Mouse (Mus musculus): ENCODE measurements around the gene Fam193b. TPM values are rescaled to one million over a fixed set of nuclear protein-coding genes. Genes with fewer than 3 reads are reported as not detected.
A peak's percentile ranks its signal among the peaks of the same experiment; 100 is the strongest.
"Not testable (repeated sequence)": the region's sequence is repeated elsewhere in the genome, so short reads cannot be mapped to it uniquely, and the experiment has no call there.

The Fam193b gene
- total RNA-seq, 2 experiments from 2014 or later, result 64.8 to 67.7 TPM

DNA sequence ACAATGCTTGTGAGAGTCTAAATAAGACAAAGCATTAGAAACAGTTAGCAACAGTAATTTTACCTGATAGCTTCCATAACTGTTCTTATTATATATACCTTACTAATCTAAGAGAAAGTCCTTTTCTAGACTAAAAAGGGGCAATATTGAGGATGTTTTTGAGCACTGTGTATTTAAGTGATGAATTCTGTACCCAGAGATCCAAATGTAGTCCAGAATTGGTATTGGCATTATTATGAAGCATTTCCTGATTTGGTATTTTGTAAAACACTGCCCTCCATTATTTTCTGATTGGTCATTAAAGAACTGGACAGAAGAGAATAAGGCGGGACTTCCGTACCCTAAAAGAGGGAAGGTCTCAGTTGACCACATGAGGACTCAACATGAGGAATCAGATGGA, 2.5 kb upstream of the Fam193b start, which contains the start of gene Tmed9:
Tmed9 (plus strand) TSS at position 301 of the 400 bp plus-strand sequence.
- DNase-seq (ENCODE audit: low spot score in 2 of 2), result no peak

DNA sequence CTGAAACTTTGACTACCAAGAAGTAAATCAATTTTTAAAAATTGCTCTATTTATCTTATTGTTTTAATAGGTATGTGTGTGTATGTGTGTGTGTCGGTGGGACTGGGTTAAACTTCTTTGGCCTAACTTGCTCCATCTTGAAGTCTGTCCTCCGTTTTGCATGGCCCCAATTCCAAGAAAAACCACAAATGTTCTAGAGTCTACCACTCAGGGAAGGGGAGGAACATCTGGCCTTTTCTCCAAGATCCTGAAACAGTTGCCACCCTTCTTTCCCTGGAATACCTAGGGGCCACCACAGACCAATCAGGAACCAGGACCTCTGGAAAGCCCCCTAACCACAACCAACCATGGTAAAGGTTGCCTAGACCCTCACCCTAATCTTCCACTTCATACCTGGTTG, 1.1 kb upstream of the Fam193b start:
- no peak for DNase-seq (ENCODE audit: low spot score in 2 of 2)

DNA sequence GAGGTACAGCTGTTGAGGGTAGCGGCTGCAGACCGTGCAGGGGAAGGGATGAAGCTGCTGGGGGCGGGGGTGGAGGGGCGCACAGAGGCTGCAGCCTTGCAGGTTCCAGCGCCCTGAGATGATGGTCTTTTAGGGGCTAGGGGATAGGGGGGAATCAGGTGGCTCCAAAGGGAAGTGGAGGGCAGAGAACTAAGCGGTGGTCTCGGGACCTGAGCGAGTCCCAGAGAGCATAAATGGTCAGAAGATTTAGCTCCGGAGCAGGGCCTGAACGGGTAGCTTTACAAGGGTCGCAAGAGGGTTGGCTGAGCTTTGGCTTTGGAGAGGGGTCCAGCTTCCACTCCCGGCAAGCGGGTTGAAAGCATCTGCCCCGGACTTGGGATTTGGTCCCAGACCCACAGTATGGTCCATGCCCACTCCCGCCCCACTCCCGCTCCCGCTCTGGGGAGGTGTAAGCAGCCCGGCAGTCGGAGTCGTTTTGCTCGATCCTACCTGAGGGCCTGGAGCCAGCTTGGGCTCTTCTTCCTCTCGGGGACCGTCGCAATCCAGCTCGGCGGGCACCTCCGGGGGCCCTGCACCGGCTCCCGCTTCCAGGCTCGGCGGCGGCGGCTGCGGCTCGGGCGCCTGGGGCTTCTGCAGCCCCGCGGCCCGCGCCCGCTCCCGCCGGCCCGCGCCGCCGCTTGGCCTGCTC, 490 bp downstream of the Fam193b start:
- DNase-seq (ENCODE audit: low spot score in 2 of 2), result peak in 1 of 2 experiments; percentile 37

DNA sequence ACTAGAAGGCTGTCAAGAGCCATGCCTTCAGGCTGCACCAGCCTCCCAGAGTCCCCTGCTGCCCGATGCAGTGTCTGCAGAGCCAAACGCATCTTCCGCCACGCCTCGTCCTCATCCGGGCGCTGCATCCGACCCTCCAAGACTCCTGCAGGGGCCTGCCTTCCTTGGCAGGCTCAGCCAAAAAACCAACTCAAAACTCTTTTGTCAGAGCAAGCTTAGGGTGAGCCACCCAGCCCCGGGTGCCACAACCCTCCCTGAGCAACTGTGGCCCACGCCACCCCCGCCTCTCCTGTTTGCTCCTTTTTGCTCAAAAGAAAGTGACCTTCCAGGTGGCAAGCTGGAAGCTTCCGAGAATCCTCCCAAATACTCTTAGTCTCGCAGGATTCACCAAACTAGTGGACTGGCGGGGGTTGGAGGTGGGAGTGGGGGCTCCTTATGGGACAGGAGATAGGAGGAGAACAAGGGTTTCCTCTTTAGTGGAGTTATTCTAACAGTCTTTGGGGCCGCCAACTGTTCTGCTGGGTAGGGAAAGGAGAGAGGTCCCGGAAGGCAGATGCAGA, 1.1 kb downstream of the Fam193b start:
- peak in 1 of 2 experiments; percentile 9 for DNase-seq (ENCODE audit: low spot score in 2 of 2)

DNA sequence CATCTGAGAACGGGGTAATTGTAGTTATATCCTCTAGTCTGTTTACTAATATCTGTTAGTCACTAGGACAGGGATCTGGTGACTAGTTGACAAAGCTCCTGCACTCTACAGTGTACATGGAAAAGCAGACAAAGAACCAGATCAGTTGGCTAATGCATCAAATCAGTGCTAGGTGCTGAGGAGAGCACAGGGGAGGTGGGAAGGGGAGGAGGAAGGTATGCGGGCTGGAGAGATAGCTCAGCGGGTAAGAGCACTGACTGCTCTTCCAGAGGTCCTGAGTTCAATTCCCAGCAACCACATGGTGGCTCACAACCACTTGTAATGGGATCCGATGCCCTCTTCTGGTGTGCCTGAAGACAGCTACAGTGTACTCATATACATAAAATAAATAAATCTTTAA, 2.4 kb downstream of the Fam193b start:
- DNase-seq (ENCODE audit: low spot score in 2 of 2), result not testable (repeated sequence)

DNA sequence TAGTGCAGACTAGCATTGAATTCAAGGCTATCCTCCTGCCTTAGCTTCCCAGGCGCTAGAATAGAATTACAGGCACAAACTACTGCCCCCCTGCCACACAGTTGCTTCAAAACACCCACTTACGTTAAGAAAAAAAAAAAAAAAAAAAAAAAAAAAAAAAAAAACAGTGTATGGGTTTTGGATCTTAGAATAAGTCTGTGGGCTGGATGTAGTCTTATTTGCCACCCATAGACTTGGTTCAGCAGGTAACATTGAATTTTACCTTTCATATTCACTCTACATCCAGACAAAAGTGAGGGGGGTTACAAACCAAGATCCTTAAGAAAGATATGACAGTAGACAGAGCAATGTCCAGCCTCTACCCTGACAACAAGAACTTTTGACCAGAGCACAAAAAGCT, 3.0 kb downstream of the Fam193b start:
- DNase-seq (ENCODE audit: low spot score in 2 of 2), result no peak

DNA sequence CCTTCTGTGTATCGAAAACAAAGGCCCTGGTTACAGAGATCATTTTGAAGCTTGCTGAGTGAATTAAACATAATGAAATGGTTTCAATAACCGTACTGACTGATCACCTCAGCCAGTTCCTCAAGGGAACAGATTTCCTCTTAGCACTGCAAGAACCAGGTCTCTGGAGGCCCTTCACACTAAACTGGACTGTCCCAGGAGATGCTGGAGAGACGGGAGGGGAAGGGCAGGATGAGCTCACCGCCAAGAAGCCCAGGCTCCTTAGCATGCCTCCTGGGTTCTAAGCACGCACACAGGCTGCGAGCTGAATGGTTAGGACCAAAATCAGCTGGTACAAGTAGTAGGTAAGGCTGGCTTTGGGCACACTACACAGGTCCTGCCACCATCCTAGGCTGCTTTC, 3.9 kb downstream of the Fam193b start:
- no peak for DNase-seq (ENCODE audit: low spot score in 2 of 2)

DNA sequence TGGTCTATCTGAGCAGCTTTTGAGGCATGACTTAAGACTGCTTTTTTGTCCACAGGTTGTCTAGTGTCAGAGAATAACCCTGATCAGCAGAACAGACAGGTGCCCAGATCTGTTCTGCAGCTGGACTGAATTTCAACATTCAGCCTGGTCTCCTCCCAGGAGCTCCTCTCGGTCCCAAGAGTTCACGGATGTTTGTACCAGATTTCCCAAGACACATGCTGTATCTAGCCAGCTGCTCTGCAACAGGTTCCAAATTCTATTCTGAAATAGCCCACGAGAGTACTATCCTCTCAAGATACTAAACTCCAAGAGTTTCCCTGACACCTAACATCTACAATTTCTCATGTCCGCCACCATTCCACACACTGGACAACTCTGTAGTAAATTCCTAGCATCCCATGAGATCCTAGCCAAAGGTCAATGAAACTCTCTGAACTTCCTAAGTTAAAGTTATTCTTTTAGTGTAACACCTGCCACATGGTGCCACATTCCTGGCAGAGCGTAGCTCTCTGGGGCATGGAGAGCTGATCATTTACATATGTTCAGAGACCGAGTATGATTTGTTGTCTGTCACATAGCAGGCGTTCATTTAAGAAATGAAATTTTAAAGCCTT, 7.5 kb downstream of the Fam193b start:
- no peak for DNase-seq (ENCODE audit: low spot score in 2 of 2)

DNA sequence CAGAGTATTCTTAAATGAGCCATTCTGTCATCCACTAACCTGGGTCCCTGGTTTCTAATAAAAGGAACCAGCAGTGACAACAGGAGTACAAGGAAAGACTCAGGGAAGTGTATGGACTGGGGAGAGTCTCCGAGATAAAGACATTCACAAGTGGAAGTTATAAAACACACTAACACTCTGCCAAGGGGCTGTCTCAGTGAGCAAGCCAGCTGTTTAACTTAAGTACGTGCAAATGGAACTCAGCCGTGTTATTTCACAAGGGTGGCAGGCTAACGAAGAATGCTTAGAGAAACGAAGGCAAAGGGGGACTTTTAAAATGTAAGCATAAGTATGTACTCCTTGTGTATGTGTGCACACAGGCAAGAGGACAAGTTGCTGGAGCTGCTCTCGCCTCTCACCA, 13.4 kb downstream of the Fam193b start:
- DNase-seq (ENCODE audit: low spot score in 2 of 2), result no peak

DNA sequence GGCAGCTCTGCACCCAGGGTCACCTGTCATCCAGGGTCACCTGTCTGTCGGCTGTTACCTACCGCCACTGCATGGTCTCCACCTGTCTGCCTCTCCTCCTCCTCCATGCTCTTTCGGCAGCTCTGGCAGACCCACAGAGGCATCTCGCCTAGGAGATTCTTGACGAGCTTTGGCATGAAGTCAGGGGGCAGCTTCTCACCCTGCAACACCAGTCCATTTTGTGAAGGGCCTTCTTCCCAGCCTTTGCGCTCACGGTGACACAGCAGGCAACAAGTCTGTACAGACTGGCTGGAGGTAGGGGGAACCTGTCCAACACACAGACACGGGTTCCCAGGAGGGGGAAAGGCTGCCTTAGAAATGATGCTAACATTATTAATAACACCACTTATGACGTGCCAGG, 15.0 kb downstream of the Fam193b start:
- DNase-seq (ENCODE audit: low spot score in 2 of 2), result no peak

DNA sequence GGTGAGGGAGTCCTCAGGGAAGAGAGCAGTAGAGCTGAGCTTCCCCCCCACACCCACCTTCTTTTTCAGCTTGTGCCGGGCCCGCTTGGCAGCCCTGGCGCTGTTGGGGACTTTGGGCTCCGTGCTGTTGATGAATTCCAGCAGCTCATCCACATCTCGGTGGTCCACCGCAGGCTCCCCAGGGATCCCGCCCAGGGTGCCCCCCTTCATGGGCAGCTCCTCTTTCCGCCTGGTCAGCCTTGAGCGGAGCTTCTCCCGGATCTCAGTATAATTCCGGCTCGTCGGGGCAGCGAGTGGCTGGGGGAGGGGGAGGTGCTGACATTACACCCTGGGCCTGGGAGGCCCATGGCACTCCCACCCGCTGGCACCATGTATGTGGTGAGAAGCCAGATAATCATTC, 21.9 kb downstream of the Fam193b start:
- no peak for DNase-seq (ENCODE audit: low spot score in 2 of 2)

DNA sequence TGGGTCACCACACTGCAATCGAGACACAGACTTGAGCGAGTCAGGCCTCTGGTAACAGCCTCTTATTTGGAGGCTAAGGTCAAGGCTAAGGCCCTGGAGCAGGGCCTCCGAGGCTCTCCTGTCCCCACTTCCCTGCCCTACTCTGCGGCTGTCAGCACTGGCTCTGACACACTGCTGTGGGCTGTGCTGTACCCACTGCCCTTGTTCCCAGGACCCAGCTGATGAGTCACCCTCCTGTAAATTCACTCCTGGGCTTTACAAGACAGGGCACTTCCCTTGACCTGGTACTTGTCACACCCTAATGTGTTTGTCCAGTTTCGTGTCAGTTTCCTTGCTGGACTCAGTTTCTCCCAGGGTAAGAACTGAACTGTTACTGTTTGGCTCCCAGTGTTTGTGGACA, 22.5 kb downstream of the Fam193b start:
- DNase-seq (ENCODE audit: low spot score in 2 of 2), result no peak

DNA sequence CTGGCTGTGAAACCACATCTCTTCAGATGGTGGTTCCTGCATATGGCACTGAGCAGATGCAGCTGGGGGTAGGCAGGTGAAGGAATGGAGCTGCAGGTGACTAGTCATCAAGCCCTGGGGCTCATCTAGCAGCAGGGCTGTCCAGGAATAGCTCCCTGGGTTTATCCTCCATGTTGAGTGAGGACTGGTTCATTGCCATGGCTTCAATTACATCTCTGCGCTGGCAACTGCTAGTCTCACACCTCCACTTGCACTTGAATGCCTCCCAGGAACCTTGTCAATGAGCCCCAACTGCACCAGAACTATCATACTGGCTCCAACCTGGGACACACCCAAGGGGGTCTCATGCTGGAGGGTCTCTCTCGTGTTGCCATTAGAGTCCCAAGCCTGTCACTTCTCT, 23.0 kb downstream of the Fam193b start:
- no peak for DNase-seq (ENCODE audit: low spot score in 2 of 2)

DNA sequence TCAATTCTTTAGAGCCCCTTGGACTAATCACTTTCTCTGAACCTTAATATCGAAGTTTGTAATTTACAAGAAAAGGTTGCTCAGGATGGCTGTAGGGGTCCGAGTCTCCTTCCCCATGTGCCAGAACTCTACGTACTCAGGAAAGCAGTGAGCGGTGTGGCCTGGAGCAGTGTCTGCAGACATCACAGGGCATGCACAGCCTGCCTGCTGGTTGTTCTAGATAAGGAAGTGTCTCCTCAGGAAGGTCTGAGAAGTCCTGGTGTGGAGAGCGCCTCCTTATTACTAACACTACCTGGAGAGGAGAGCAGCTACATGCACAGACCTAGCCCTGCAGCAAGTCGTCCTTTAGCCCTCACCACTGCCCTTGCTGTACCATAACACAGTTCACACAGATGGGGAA, 26.1 kb downstream of the Fam193b start:
- DNase-seq (ENCODE audit: low spot score in 2 of 2), result no peak

DNA sequence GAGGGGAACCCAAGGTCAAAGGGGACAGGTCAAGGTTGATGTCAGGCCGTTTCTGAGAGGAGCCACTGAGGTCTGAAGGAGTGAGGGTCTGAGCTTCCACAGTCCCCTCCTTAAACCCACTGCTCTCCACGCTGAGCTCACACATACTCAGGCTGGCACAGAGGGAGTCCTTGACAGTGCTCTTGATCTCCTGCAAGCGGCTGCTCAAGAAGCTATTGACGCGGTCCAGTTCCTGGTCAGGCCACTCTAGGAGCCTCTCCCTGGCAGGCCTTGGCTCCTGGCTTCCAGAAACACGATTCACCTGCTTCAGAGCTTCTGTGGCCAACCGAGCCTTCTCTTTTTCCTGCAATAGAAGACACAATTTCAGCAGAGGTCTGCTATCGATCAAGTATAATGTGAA, 27.5 kb downstream of the Fam193b start:
- no peak for DNase-seq (ENCODE audit: low spot score in 2 of 2)

DNA sequence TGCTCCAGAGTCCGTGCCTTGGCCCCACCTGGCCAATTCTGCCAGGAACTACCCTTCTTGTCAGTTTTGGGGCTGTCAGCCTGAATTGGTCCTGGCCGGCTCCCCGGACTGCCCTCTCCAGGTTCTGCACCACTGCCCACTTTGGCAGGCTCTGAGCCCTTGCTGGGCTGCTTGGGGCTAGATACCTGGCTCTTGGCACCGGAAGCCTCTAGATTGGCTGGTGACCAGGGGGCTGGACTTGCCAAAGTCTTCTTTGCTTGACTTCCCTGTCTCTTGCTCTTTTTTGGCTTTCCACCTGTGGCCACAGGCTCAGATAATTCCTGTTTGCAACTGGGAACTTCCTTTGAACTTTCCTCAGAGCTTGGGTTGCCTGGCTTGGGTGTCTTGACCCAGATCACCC, 28.0 kb downstream of the Fam193b start:
- DNase-seq (ENCODE audit: low spot score in 2 of 2), result no peak

DNA sequence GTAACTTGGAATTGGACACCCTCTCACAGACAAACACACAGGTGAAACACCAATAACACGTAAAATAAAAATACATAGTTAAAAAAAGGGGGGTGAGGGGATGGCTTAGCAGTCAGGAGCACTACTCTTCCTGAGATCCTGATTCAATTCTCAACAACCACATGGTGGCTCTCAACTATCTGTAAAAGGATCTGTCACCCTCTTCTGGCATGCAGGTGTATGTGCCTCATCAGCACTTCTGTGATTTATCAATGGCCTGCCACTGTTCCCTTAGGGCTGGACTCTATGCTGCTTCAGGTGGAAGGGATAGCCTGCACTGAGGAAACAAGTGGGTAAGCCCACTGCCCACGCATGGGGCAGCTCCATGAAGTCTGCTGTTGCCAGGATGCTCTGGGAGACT, 30.0 kb downstream of the Fam193b start:
- peak in 1 of 2 experiments; percentile 47 for DNase-seq (ENCODE audit: low spot score in 2 of 2)

DNA sequence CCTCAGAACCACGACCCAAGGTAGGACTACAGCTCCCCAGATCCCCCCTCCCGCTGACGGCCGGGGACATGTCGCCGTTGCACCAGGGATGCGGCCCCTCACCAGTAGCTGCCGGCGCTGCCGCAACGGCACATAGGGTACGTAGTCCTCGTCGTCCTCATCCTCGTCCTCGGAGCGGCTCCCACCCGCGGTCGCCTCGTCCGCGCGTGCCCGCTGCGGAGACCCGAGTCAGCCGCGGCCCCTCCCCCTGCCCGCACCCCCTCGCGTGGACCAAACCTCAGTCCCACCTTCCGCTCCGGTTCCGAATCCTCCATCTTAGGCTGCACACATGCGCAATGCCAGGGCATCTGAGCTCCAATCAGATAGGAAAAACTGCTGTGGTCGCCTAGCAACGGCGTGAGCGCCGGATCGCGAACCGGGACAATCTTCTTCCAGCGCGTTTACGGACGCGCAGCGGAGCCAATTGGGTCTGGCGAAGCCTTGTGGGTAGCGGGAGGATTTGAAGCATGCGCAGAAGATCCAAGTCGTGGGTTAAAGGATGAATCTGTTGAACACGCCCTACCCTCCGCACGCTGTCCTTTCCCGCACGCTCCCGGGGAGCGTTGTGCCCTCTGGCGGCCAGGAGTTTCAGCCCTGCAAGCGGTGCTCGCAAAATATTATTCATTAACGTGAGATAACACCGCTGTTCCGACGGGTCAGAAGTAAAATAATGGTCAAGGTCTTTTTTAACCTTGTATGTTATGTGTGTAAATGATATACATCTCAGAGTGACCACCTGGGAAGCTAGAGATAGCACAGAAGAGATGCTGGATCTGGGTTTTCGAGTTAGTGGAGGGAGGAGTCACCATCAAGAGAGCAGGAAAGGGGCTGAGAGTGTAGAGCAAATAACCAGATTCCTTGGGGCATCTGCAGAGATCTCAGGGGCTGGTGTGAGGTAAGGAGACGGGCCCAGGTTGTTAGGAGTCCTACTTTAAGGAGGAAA, 34.4 kb downstream of the Fam193b start, which contains the start of gene Ddx41:
Ddx41 (minus strand) TSS at position 465 of the 982 bp plus-strand sequence.
- peak; percentile 100 for DNase-seq (ENCODE audit: low spot score in 2 of 2)

DNA sequence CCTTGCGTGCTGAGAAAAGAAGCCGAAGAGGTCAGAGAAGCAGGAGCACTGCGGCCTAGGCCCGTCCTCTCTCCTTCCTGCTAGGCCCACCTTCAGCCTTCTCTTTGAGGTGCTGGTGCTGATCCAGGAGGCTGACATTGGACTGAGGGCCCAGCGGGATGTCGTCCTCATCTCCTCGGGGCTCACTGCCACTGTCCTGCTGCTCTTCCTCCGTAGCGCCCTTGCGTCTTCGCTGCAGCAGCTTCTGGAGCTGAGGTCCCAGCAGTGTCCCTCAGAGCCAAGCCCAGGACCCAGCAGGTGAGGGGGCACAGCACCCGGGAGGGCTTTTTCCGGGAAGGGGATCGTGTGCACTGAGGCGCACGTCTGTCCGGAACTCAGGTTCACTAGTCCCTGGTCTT, 35.1 kb downstream of the Fam193b start:
- no peak for DNase-seq (ENCODE audit: low spot score in 2 of 2)

DNA sequence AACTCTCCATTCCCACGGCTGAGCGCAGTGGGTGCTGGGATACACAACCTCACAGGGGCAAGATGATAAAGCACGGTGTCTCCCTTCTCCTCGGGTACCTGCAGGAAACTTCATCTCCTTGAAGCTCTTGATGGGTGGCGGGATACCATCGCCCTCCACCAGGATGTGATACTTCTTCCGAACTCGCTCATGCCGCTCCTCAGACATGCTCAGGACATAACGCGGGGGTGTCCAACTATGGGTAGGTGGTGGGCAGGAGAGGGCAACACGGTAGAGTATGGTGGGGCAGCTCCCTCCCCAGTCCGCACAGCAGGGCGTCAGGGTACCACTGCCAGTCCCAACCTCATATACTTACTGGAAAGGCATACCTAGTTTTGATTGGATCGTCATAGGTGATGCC, 35.7 kb downstream of the Fam193b start:
- no peak for DNase-seq (ENCODE audit: low spot score in 2 of 2)

DNA sequence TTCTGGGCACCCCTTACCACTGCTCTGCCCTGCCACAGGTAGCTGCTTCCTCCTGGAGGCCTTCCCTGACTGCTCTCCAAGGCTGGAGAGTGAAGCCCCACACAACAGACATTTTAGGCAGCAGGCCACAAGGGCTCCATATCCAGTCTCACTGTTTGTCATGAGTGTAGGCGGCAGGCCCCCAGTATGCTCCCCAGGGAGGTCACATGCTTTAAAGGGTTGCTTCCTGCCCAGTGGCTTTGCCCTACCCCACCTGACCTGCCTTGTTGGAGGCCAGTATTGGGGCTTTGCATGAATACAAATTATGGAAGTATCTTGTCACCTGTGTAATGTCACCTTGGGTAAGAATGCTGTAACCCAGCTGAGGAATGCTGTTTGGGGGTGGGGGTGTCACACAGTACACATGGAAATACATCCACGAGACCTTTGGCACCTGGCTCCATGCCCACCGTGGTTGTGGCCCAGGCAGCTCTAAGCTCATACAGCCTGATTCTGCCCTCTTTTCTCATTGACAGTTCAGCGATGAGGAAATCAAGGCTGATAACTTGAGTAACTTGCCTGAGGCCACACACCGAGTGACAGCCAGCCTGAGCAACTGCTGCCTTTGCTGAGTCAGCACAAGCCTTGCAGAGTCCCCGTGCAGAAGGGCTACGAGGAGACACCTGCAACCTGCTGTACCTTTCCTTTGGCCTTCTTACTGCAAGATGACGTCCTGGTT, 41.6 kb downstream of the Fam193b start, which contains the start of gene Dok3:
Dok3 (minus strand) TSS at position 99 of the 718 bp plus-strand sequence.
- no peak for DNase-seq (ENCODE audit: low spot score in 2 of 2)

Data from layer of hippocampus, postnatal 14 days (tissue).